Mouse (Mus musculus) forebrain, embryonic 13.5 days (tissue): ENCODE results near the gene Sox21. TPM values are rescaled to one million over a fixed set of nuclear protein-coding genes. Genes with fewer than 3 reads are reported as not detected.

Source experiments
- microRNA-seq: library from miRNA; unstranded; fragments of <30 nt; microRNA quantifications from one replicate; pipeline ENCODE4, GENCODE M21; 2016
- polyA plus RNA-seq: library from polyadenylated mRNA; unstranded; fragments of >200 nt; fragmentation: Nextera tagmentation; extraction: Ambion mirVana; gene quantifications from 2 replicates; pipeline ENCODE4 v1.2.1, GENCODE M21; 2015

Sox21 gene
- polyA plus RNA-seq, 1 experiment from 2014 or later: 11.5 TPM

Small RNA genes lying within 50 kb of the gene (microRNA-seq; reads per million reads assigned to microRNA genes)
- gene Mir6241: not detected

Other genes with a start within 250 kb of the Sox21 start
- 15.2 and 15.8 TPM in 2 replicates for gene Dct, start 184.8 kb downstream of the Sox21 start, polyA plus RNA-seq
- gene Tgds, start 104.3 kb downstream of the Sox21 start, polyA plus RNA-seq: 23.9 and 24.4 TPM in 2 replicates
- gene Gpr180, start 99.9 kb downstream of the Sox21 start, polyA plus RNA-seq: 28.1 and 31.4 TPM in 2 replicates
- not detected in 2 replicates for gene Gm9376, start 29.9 kb upstream of the Sox21 start, polyA plus RNA-seq